Mouse (Mus musculus) forebrain, embryonic 15.5 days (tissue): Measurements from ENCODE around the gene Rcn3. TPM values are rescaled to one million over a fixed set of nuclear protein-coding genes. Genes with fewer than 3 reads are reported as not detected.

Experiments used
- ATAC-seq: fragments of 200-750 bp; cut with Nextera tagmentation; replicated peaks from 2 replicates; pipeline ENCODE4 v1.8.0; 2017; ENCODE audit warnings: mild to moderate bottlenecking, moderate TSS enrichment, moderate library complexity
- H3K27ac ChIP-seq: fragments of 300-500 bp; sonication (generic); replicated peaks from 2 replicates; pipeline ENCODE4 v1.5.1; 2015; ENCODE audit warnings: mild to moderate bottlenecking, inconsistent platforms
- H3K27me3 ChIP-seq: fragments of 300-500 bp; sonication (generic); 2 replicates; pipeline ENCODE4 v1.6.1; 2015; ENCODE audit warnings: inconsistent platforms
- H3K36me3 ChIP-seq: fragments of 300-500 bp; sonication (generic); 2 replicates; pipeline ENCODE4 v1.6.1; 2015; ENCODE audit warnings: mild to moderate bottlenecking, inconsistent platforms
- H3K4me1 ChIP-seq: fragments of 300-500 bp; sonication (generic); 2 replicates; pipeline ENCODE4 v1.6.1; 2015; ENCODE audit warnings: inconsistent platforms
- H3K4me2 ChIP-seq: fragments of 300-500 bp; sonication (generic); replicated peaks from 2 replicates; pipeline ENCODE4 v1.6.1; 2015; ENCODE audit warnings: mild to moderate bottlenecking, inconsistent platforms
- H3K4me3 ChIP-seq: fragments of 300-500 bp; sonication (generic); 2 replicates; pipeline ENCODE4 v1.5.1; 2015; ENCODE audit warnings: mild to moderate bottlenecking, inconsistent platforms
- H3K9ac ChIP-seq: fragments of 300-500 bp; sonication (generic); replicated peaks from 2 replicates; pipeline ENCODE4 v1.6.1; 2015; ENCODE audit warnings: mild to moderate bottlenecking, inconsistent platforms
- H3K9me3 ChIP-seq: fragments of 300-500 bp; sonication (generic); 2 replicates; pipeline ENCODE4 v1.6.1; 2016; ENCODE audit warnings: inconsistent platforms
- WGBS: fragments of 180-500 bp; shearing (Covaris S2); methylation state at CpG from one replicate; pipeline ENCODE4 v1.1.7; 2015; ENCODE audit warnings: mixed read lengths; 5-methylcytosine and 5-hydroxymethylcytosine counted together
- polyA plus RNA-seq: library from polyadenylated mRNA; unstranded; fragments of >200 nt; fragmentation: Nextera tagmentation; extraction: Ambion mirVana; gene quantifications from 2 replicates; pipeline ENCODE4 v1.2.1, GENCODE M21; 2015

Gene Rcn3
- polyA plus RNA-seq, 1 experiment from 2014 or later = 49.6 TPM

DNA sequence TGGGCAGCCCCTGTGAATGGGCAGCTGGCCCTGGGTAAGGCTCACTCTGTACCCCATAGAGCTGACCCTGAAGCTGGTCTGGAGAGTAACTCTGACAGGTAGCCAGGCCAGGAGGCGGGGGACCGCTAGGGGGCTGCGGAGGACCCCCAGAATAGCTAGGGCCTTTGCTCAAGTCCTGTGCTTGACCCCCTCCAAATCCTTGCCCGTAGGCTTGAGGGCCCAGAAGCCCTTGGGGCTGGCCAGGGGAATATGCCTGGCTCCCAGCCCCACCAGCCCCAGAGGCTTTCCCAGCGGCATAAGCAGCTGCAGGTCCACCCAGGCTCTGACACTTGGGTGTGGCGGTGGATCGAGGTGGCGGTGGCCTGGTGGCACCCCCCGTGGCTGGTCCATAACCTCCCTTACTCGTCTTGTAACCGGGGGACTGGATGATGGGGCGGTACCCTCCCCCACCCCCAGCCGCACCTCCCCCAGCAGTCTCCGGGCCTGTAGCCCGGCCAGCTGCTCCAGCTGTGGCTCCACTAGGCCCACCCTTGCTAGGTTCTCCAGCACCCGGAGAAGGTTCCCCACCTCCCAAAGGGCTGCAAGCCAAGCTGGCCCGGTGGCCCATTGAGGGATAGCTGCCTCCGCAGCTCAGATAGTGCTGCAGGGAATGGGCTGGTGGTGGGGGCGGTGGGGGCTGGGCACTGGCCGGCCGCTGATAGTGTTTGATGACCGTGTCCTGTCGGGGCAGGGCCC, 42.9 kb downstream of the Rcn3 start:
- ATAC-seq = no peak
- H3K4me3 ChIP-seq = no peak overlapping the region
- H3K9me3 ChIP-seq = no peaks in the 10 kb centered on the region
- peaks cover 62% of the 10 kb centered on the region for H3K36me3 ChIP-seq
- no peaks in the 10 kb centered on the region for H3K27me3 ChIP-seq
- no peak overlapping the region for H3K27ac ChIP-seq
- H3K9ac ChIP-seq = no peak overlapping the region
- H3K4me1 ChIP-seq = peaks cover 27% of the 10 kb centered on the region
- WGBS = 92% methylated on average over 23 of the region's 23 CpGs
- no peak overlapping the region for H3K4me2 ChIP-seq

DNA sequence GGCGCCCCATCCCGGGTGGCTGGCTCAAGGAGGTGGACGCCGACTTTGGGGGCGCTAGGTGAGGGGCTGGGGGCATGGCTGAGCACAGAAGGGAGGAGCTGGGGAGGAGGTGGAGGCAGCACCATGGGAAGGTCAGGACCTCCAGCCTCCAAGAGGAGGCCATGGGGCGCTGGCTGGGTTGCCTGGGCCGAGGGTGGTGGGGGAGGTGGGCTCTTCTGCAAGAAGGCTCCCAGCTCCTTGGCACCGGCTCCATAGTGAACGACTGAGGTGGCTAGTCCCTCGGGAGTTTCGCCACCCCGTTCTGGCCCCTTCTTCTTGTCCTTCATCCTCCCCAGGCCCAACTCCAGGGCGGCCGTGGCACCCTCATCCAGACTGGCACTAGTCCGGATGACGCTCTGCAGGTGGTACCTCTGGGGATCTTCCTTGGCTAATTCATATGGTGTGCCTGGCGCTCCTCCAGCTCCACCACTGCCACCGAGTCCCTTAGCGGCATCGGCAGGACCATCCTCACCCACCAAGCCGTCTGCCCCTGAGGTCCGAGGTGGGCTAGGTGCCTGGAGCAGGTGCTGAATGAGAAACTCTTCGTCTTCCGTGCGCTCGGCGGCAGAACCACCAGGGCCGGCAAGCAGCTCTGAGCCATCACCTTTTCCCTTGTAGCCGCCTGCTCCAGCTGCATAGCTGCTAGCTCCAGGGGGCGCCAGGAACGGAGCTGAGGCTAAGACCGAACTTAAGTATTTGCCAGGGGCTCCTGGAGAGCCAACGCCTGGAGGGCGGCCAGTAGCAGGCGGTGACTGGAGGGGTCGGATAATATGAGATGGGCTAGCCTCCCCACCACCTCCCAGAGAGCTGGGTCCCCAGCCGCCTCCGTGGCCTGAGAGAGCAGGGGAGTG, 43.8 kb downstream of the Rcn3 start:
- WGBS = 92% methylated on average over 38 of the region's 38 CpGs
- Histone ChIP-seq H3K4me1 (peaks cover 22% of the 10 kb centered on the region), H3K4me2 (no peak overlapping the region), H3K27me3 (no peaks in the 10 kb centered on the region), H3K9ac (no peak overlapping the region), H3K27ac (no peak overlapping the region), H3K4me3 (no peak overlapping the region), H3K36me3 (peaks cover 71% of the 10 kb centered on the region), H3K9me3 (no peaks in the 10 kb centered on the region)
- ATAC-seq = no peak

DNA sequence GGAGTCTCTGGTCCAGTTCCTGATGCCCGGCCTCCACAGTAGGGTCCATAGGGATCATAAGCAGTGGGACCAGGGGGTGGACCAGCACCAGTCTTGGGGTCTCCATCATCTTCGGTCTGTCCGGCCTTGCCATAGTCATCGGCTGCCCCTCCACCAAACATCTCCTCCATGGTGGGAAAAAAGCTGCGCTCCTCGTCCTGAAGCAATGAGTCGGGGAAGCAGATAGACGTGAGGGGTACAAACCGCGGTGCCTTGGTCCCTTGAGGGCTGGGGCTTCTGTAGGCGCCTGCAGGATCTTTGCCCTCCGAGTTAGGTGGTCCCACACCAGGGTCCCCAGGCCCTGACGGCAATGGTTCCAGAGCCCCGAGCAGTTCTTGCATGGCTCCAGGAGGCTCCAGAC, 44.5 kb downstream of the Rcn3 start:
- H3K36me3 ChIP-seq = peaks cover 78% of the 10 kb centered on the region
- H3K9ac ChIP-seq = no peak overlapping the region
- no peak overlapping the region for H3K27ac ChIP-seq
- H3K27me3 ChIP-seq = no peaks in the 10 kb centered on the region
- 96% methylated on average over 14 of the region's 14 CpGs for WGBS
- ATAC-seq = no peak
- H3K4me1 ChIP-seq = peaks cover 22% of the 10 kb centered on the region
- H3K4me3 ChIP-seq = no peak overlapping the region
- no peak overlapping the region for H3K4me2 ChIP-seq
- no peaks in the 10 kb centered on the region for H3K9me3 ChIP-seq

DNA sequence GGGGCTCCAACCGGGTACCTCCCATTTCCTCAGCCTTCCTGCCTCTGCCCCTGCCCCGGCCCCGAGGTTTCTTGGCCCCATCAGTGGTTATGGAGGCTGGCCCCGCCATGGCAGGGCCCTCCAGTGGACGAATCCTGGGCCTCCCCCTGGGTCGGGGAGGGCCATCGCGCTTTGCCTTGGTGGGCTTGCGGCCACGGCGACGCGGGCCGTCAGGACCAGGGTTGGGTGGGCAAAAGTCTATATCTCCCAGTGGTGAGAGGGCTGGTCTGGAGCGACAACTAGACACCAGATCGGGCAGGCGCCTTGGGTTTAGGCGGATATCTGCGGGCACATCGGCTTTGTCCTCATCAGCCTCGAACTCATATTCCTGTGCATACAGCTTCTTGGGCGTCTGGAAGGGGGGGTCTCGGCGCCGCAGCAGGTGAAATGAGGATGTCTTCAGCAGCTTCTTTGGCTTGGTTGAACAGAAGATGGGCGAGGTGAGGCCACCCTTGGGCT, 45.1 kb downstream of the Rcn3 start:
- no peak for ATAC-seq
- H3K4me3 ChIP-seq = no peak overlapping the region
- WGBS = 97% methylated on average over 26 of the region's 26 CpGs
- peaks cover 19% of the 10 kb centered on the region for H3K4me1 ChIP-seq
- H3K4me2 ChIP-seq = no peak overlapping the region
- H3K27me3 ChIP-seq = no peaks in the 10 kb centered on the region
- H3K9ac ChIP-seq = no peak overlapping the region
- no peak overlapping the region for H3K27ac ChIP-seq
- peaks cover 84% of the 10 kb centered on the region for H3K36me3 ChIP-seq
- H3K9me3 ChIP-seq = no peaks in the 10 kb centered on the region

DNA sequence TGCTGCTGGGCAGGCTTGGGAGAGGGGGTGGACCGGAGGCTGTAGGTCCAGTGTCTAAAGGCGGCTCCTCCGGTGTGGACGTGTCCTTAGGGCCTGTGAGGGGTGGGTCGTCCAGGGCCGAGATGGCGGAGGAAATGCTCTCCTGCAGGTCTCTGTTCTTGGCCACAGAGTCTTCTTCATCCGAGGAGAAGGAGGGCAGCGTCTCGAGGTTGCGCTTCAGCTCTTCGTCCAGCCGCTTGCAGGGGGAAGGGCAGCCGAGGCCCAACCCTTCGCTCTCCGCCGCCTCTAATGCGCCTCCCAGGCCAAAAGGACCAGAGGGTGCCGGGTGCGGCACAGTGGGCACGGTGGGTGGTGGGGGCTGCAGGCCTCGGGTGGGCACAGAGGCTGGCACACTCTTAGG, 46.3 kb downstream of the Rcn3 start:
- WGBS = 93% methylated on average over 22 of the region's 22 CpGs

DNA sequence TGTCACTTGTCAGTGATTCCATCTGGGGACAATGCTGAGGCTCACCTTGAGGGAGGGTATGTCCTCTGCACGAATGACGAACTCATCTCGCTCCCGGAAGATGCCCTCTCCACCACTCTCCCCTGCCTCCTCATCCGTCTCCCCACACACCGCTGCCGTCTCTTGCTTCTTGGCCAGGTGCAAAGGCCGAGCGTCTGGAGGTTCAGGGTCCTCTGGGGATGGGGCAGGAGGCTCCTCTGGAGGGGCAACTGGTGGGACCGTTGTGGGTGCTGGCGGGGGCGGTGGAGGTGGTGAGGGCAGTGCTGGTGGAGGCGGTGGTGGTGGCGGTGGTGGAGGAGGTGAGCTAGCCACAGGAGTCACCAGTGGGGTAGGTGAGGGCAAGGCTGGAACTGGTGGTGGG, 48.7 kb downstream of the Rcn3 start:
- ATAC-seq = no peak
- 96% methylated on average over 14 of the region's 14 CpGs for WGBS
- no peaks in the 10 kb centered on the region for H3K9me3 ChIP-seq

More for the DNA sequence above, 46.3 kb downstream of the Rcn3 start:
- Histone ChIP-seq H3K27ac (no peak overlapping the region), H3K4me1 (peaks cover 8% of the 10 kb centered on the region), H3K4me3 (no peak overlapping the region), H3K9me3 (no peaks in the 10 kb centered on the region), H3K27me3 (no peaks in the 10 kb centered on the region), H3K36me3 (peaks cover 96% of the 10 kb centered on the region), H3K9ac (no peak overlapping the region), H3K4me2 (no peak overlapping the region)
- ATAC-seq = no peak

DNA sequence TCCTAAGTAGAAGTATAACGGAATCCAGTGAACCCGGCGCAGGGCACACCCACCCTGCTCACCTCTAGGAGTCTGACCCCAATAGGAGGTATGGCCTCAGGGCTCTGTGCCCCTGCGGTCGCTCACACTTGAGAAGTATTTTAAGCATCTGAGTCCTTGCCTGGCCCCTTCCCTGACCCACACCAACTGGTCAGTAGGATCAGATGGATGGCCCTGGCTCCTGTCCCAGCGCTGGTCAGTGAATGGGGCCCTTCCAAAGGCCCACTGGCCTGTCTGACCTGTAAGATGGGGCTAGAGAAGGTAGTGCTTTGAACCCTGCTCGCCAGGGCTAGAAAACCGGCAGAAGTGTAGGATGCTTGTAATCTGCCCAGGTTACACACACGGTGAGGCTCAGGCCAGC, 51.2 kb downstream of the Rcn3 start:
- Histone ChIP-seq H3K4me2 (no peak overlapping the region), H3K9me3 (no peaks in the 10 kb centered on the region), H3K27ac (no peak overlapping the region), H3K9ac (no peak overlapping the region), H3K4me1 (no peaks in the 10 kb centered on the region), H3K36me3 (peaks cover 97% of the 10 kb centered on the region), H3K27me3 (no peaks in the 10 kb centered on the region), H3K4me3 (no peak overlapping the region)
- WGBS = 92% methylated on average over 9 of the region's 9 CpGs
- ATAC-seq = no peak

More for the DNA sequence above, 48.7 kb downstream of the Rcn3 start:
- Histone ChIP-seq H3K27me3 (no peaks in the 10 kb centered on the region), H3K4me1 (no peaks in the 10 kb centered on the region), H3K27ac (no peak overlapping the region), H3K9ac (no peak overlapping the region), H3K4me3 (no peak overlapping the region), H3K4me2 (no peak overlapping the region), H3K36me3 (peaks cover 97% of the 10 kb centered on the region)

DNA sequence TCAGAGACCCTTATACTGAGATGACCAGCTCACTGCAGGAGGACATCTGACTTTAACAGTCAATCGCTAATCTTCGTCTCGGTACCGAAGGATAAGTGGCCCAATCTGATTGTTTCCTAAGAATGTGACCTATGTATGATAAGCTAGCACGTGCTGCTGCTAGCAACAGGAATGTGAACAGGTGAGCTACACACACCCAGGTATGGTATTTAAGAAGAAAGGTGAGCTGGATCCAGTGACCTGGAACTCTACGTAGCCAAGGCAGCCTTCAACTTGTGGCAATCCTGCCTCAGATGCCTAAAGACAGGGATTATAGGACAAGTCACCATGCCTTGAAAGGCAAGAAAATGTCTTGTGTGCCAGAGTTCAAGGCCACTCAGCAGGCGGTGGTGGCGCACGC, 53.6 kb downstream of the Rcn3 start:
- no peak overlapping the region for H3K27ac ChIP-seq
- no peak overlapping the region for H3K4me2 ChIP-seq
- 96% methylated on average over 9 of the region's 9 CpGs for WGBS
- ATAC-seq = no peak
- H3K36me3 ChIP-seq = peaks cover 98% of the 10 kb centered on the region
- H3K9ac ChIP-seq = no peak overlapping the region
- H3K27me3 ChIP-seq = no peaks in the 10 kb centered on the region
- no peak overlapping the region for H3K4me3 ChIP-seq
- H3K4me1 ChIP-seq = no peaks in the 10 kb centered on the region
- no peaks in the 10 kb centered on the region for H3K9me3 ChIP-seq

DNA sequence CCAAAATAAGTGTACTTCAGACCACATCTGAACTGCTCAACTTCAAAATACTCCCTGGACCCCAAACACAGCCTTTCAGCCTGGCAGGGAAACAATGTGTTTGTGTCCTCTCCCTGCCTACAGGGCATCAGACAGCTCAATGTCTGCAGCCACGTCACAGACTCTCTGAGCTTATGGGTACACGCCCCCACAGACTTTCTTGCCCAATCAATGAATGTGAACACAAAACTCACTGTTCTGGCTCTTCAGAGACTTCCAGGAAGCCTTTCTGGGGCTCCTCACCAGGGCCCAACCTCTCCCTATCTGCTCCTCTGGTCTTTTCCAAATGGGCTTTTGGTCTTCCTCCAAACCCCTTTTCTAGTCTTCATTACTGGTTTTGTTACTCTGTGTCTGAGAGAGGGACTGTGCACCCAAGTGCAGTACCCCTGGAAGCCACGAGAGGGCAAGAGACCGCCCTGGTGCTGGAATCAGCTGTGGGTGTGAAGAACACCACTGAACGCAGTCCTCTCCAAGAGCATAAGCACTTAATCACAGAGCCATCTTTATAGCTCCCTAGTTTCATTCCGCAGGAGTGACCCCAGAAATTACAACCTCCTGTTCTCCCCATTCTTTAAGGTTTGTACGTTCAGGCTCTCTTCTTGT, 54.2 kb downstream of the Rcn3 start:
- Histone ChIP-seq H3K36me3 (peaks cover 98% of the 10 kb centered on the region), H3K4me3 (no peak overlapping the region), H3K9ac (no peak overlapping the region), H3K4me1 (no peaks in the 10 kb centered on the region), H3K27ac (no peak overlapping the region), H3K27me3 (no peaks in the 10 kb centered on the region), H3K4me2 (no peak overlapping the region), H3K9me3 (no peaks in the 10 kb centered on the region)
- WGBS = 74% methylated on average over 7 of the region's 7 CpGs
- ATAC-seq = no peak

DNA sequence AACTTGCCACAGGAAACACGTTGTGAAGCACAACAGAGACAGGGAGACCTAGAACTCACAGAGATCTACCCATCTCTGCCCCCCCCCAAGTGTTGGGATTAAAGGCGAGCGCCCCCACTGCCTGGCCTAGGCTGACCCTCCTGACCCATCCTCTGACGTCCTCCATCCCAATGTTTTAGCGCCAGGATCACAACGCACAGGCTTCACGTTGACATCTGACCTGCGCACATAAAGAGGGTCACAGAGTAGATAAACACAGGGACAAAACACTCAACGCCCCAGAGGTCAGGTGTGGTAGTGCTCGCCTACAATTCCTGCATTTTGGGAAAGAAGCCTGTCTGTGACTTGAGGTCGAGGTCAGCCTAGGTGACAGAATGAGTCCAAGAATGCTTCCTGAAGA, 55.3 kb downstream of the Rcn3 start:
- no peaks in the 10 kb centered on the region for H3K27me3 ChIP-seq
- no peak overlapping the region for H3K9ac ChIP-seq
- H3K4me3 ChIP-seq = no peak overlapping the region
- no peaks in the 10 kb centered on the region for H3K4me1 ChIP-seq
- H3K4me2 ChIP-seq = no peak overlapping the region
- peaks cover 98% of the 10 kb centered on the region for H3K36me3 ChIP-seq
- 94% methylated on average over 11 of the region's 11 CpGs for WGBS
- no peak overlapping the region for H3K27ac ChIP-seq
- ATAC-seq = no peak
- no peaks in the 10 kb centered on the region for H3K9me3 ChIP-seq

DNA sequence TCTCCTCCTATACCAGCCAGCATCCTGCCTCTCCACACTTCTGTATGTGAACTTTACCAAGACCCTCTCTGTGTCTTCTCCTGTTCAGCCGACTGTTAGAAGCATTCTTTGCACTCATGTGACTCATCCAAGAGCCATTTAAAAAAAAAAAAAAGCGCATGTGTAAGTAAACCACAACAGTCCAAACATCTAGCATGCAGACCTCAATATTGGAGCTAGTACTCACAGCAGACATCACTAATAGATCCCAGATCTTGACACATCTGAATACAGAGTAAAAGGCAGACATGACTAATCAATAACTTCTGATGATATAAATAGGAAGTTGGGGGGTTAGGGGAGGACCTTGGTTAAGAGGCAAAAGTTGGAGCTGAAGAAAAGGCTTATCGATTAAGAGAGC, 56.4 kb downstream of the Rcn3 start:
- Histone ChIP-seq H3K4me1 (no peaks in the 10 kb centered on the region), H3K27me3 (no peaks in the 10 kb centered on the region), H3K36me3 (peaks cover 98% of the 10 kb centered on the region), H3K4me3 (no peak overlapping the region), H3K9ac (no peak overlapping the region), H3K9me3 (no peaks in the 10 kb centered on the region), H3K4me2 (no peak overlapping the region), H3K27ac (no peak overlapping the region)
- ATAC-seq = no peak
- WGBS = 96% methylated on average over 3 of the region's 3 CpGs

DNA sequence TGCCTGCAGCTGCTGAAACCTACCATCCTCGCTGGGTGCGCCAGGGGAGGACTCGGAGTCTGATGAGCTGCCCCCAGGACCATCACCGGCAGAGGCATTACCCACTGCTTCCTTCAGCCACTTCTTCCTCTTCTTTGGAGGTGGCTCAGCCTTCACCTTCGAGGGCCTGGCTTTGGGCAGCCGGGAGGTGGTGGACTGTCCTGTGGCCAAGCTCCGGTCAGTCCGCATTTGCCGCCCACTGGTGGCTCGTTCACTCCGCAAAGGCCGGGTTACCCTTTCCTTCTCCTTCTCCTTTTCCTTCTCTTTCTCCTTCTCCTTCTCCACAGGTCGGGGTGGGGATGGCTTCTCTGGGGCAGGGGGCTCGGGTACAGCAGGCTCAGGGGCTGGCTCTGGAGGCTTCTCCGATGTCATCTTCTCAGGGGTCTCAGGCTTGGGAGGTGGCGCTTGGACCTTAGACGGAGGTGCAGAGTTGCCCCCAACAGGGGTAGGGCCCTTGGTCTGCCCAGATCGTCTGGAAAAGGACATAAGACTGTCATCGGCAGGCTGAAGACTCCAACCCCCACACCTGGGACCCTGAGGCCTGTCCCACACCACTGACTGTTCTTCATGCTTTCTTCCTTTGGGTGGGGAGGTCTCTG, 58.2 kb downstream of the Rcn3 start:
- no peak overlapping the region for H3K4me2 ChIP-seq
- H3K36me3 ChIP-seq = peaks cover 93% of the 10 kb centered on the region
- H3K27ac ChIP-seq = no peak overlapping the region
- no peaks in the 10 kb centered on the region for H3K9me3 ChIP-seq
- no peaks in the 10 kb centered on the region for H3K4me1 ChIP-seq
- H3K9ac ChIP-seq = no peak overlapping the region
- no peaks in the 10 kb centered on the region for H3K27me3 ChIP-seq
- no peak overlapping the region for H3K4me3 ChIP-seq
- 94% methylated on average over 19 of the region's 19 CpGs for WGBS
- ATAC-seq = no peak
